Mouse (Mus musculus) lung, embryonic 15.5 days (tissue): ENCODE measurements around the gene C1ql1. TPM values are rescaled to one million over a fixed set of nuclear protein-coding genes. Genes with fewer than 3 reads are reported as not detected.
"Not testable (repeated sequence)": the region's sequence is repeated elsewhere in the genome, so short reads cannot be mapped to it uniquely, and the experiment has no call there.

ENCODE experiments used
- ATAC-seq: fragments of 200-750 bp; cut with Nextera tagmentation; 2 replicates; pipeline ENCODE4 v1.8.0; 2017; ENCODE audit warnings: moderate number of reproducible peaks, borderline replicate concordance; ENCODE audit not compliant: low FRiP score, low TSS enrichment; ENCODE audit errors: extremely low read depth
- H3K27ac ChIP-seq: fragments of 300-500 bp; sonication (generic); 2 replicates; pipeline ENCODE4 v1.5.1; 2015; ENCODE audit warnings: moderate library complexity, mild to moderate bottlenecking, inconsistent platforms
- H3K27me3 ChIP-seq: fragments of 300-500 bp; sonication (generic); 2 replicates; pipeline ENCODE4 v1.6.1; 2015; ENCODE audit warnings: inconsistent platforms
- H3K36me3 ChIP-seq: fragments of 300-500 bp; sonication (generic); 2 replicates; pipeline ENCODE4 v1.6.1; 2015; ENCODE audit warnings: inconsistent platforms
- H3K4me1 ChIP-seq: fragments of 300-500 bp; sonication (generic); 2 replicates; pipeline ENCODE4 v1.6.1; 2015; ENCODE audit warnings: inconsistent platforms
- H3K4me2 ChIP-seq: fragments of 300-500 bp; sonication (generic); 2 replicates; pipeline ENCODE4 v1.6.1; 2015; ENCODE audit warnings: inconsistent platforms, mild to moderate bottlenecking, moderate library complexity
- H3K4me3 ChIP-seq: fragments of 300-500 bp; sonication (generic); 2 replicates; pipeline ENCODE4 v1.5.1; 2015; ENCODE audit warnings: mild to moderate bottlenecking, inconsistent platforms
- H3K9ac ChIP-seq: fragments of 300-500 bp; sonication (generic); 2 replicates; pipeline ENCODE4 v1.6.1; 2015; ENCODE audit warnings: inconsistent platforms
- H3K9me3 ChIP-seq: fragments of 300-500 bp; sonication (generic); 2 replicates; pipeline ENCODE4 v1.6.1; 2016; ENCODE audit warnings: inconsistent platforms
- whole genome bisulfite sequencing: fragments of 180-500 bp; shearing (Covaris S2); methylation state at CpG from one replicate; pipeline ENCODE4 v1.1.7; 2015; 5-methylcytosine and 5-hydroxymethylcytosine counted together
- polyA plus RNA-seq: library from polyadenylated mRNA; unstranded; fragments of >200 nt; fragmentation: Nextera tagmentation; extraction: Ambion mirVana; gene quantifications from 2 replicates; pipeline ENCODE4 v1.2.1, GENCODE M21; 2015

Gene C1ql1
- polyA plus RNA-seq, 1 experiment from 2014 or later, result 1.4 TPM

GRCm38 (mm10) chr11:102978052-102978666 is 31.7 kb upstream of the C1ql1 start:
- Histone ChIP-seq H3K9me3 (no peaks in the 10 kb centered on the region), H3K36me3 (no peaks in the 10 kb centered on the region), H3K27me3 (no peaks in the 10 kb centered on the region; the same call in 1 of the 2 replicates), H3K27ac (no peak overlapping the region), H3K4me1 (peaks cover 7% of the 10 kb centered on the region; the same call in 1 of the 2 replicates), H3K9ac (no peak overlapping the region), H3K4me3 (no peak overlapping the region), H3K4me2 (no peak overlapping the region)
- ATAC-seq, result 0 out of 2 replicates have a peak, but pooled peaks have one; percentile 11
- 25% methylated on average over 6 of the region's 6 CpGs for WGBS

- 85% methylated on average over 9 of the region's 9 CpGs for WGBS
- ATAC-seq, result not testable (repeated sequence)
Measured at GRCm38 (mm10) chr11:102975966-102976365, 29.5 kb upstream of the C1ql1 start.

DNA sequence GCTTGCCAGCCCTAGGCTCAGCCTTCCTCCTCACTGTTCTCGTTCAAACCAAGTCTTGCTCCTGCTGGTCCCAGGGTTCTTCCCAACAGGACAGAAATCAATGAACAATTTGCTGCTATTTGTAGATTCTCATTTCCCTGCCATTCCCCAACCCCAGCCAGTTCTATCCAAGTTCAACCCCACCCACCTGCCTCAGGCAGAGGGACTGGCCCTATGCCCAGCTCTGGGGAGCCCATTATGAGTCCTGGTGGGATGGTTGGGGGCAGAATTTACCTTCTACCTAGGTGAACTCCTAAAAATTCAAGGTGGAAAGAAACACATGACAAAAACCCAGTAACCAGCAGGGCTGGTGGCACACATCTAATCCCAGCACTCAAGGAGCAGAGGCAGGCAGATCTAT is 25.8 kb upstream of the C1ql1 start:
- H3K27ac ChIP-seq, result no peak overlapping the region
- no peak overlapping the region for H3K9ac ChIP-seq
- no peak for ATAC-seq
- H3K27me3 ChIP-seq, result peaks cover 14% of the 10 kb centered on the region; the same call in 1 of the 2 replicates
- no peaks in the 10 kb centered on the region for H3K36me3 ChIP-seq
- 0 out of 2 replicates have a peak, but pooled peaks cover 4% of the 10 kb centered on the region for H3K4me1 ChIP-seq
- no peak overlapping the region for H3K4me2 ChIP-seq
- no peak overlapping the region for H3K4me3 ChIP-seq
- 58% methylated on average over 1 of the region's 1 CpGs for WGBS
- no peaks in the 10 kb centered on the region for H3K9me3 ChIP-seq

More at GRCm38 (mm10) chr11:102975966-102976365, 29.5 kb upstream of the C1ql1 start:
- H3K36me3 ChIP-seq, H3K27me3 ChIP-seq, H3K9ac ChIP-seq, H3K4me3 ChIP-seq, H3K4me2 ChIP-seq, H3K27ac ChIP-seq, H3K9me3 ChIP-seq: not testable (repeated sequence)
- H3K4me1 ChIP-seq, result peaks cover 11% of the 10 kb centered on the region; the same call in 1 of the 2 replicates

DNA sequence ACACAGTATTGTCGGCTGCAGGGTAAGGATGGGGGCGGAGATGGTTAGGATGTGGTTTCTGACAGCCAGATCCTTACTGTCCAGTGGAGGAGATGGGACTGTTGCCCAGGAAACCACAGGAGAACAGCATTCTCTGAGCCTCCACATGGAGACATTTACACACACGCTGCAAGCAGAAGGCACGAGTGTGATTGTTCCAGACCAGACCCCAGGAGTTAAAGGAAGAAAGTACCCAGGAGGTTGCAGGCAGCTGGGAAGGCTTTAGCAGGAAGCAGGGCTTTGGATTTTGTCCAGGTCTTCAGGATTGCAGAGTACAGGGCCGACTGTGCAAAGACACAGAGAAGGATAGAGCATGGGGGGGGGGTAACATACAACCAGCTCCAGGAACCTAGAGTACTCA is 25.1 kb upstream of the C1ql1 start:
- Histone ChIP-seq H3K4me1 (0 out of 2 replicates have a peak, but pooled peaks cover 4% of the 10 kb centered on the region), H3K9me3 (no peaks in the 10 kb centered on the region), H3K27ac (no peak overlapping the region), H3K4me2 (no peak overlapping the region), H3K4me3 (no peak overlapping the region), H3K36me3 (no peaks in the 10 kb centered on the region), H3K9ac (no peak overlapping the region), H3K27me3 (peaks cover 15% of the 10 kb centered on the region; the same call in 1 of the 2 replicates)
- no peak for ATAC-seq
- 34% methylated on average over 5 of the region's 5 CpGs for WGBS

- no peak overlapping the region for H3K9ac ChIP-seq
- no peaks in the 10 kb centered on the region for H3K9me3 ChIP-seq
- no peaks in the 10 kb centered on the region for H3K36me3 ChIP-seq
- H3K4me1 ChIP-seq, result peaks cover 24% of the 10 kb centered on the region; the same call in 1 of the 2 replicates
- ATAC-seq, result 0 out of 2 replicates have a peak, but pooled peaks have one; percentile 43
- peaks cover 29% of the 10 kb centered on the region; the same call in 1 of the 2 replicates for H3K27me3 ChIP-seq
- no peak overlapping the region for H3K4me2 ChIP-seq
- WGBS, result 62% methylated on average over 16 of the region's 16 CpGs
- H3K4me3 ChIP-seq, result no peak overlapping the region
- H3K27ac ChIP-seq, result no peak overlapping the region
Measured at GRCm38 (mm10) chr11:102964547-102965091, 18.1 kb upstream of the C1ql1 start.

DNA sequence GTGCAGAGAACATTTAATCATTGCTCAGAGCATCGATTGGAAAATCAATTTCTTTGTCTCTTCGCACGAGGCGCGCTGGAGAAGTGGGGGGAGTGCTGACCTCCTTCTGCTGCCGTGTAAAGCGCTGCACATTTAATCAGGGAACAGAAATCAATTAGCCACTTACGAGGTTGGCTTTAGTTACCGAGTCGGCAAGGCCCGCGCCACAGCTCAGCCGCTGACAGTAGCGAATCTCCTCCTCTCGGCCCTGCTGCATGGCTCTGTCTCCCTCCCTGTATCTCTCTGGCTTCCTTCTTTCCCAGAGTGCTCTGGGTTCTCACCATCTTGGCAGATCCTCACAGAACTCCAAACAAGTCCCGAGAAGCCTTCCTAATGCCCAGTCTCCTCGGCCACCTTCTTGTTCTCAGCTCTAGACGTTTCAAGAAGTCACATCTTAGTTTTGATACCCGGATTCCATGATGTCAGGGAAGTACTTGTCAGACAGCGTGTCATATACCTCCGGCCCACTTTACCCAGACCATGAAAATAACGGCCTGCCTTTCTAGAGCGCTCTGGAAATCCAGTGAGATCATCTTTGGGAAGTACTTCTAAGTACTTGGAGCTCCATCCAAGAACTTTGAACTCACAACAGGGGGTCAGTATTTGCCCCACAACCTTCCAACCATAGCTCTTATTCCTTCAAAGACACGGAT is 17.5 kb upstream of the C1ql1 start:
- Histone ChIP-seq H3K4me2 (peak overlapping the region; percentile 32; the same call in 1 of the 2 replicates), H3K27me3 (peaks cover 29% of the 10 kb centered on the region; the same call in 1 of the 2 replicates), H3K9ac (no peak overlapping the region), H3K27ac (no peak overlapping the region), H3K9me3 (no peaks in the 10 kb centered on the region), H3K36me3 (no peaks in the 10 kb centered on the region), H3K4me1 (peaks cover 24% of the 10 kb centered on the region; the same call in 1 of the 2 replicates), H3K4me3 (no peak overlapping the region)
- WGBS, result 26% methylated on average over 24 of the region's 24 CpGs
- no peak for ATAC-seq

DNA sequence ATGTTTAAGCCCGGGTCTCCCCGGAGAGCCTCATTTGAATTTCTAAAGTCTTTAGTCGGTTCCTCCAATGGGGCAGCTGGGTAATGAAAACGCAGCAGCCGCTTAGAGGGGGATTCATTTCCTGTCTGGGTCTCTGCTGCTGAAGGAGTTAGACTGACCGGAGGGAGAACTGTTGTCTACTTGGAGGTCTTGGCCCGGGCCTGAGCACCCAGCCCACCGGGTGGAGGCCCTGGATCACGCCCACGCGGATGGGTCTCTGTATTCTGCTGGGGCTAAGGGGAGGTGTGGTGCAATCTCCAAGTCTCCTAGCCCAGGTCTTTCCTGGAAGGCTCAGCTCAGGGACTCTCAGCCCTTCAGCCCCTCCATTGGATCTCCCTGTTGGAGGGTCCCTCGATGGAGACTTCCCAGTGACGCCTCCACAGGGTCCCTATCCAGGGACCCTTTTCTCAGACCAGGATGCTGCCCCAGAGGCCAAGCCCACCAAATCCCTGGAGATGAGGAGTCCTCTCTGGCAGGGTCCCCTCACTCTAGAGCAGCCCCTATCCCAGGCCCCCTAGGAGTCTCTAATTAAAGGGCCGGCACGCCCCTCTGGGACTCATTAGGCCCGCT is 16.9 kb upstream of the C1ql1 start:
- Histone ChIP-seq H3K27ac (no peak overlapping the region), H3K27me3 (peaks cover 28% of the 10 kb centered on the region; the same call in 1 of the 2 replicates), H3K9ac (no peak overlapping the region), H3K4me3 (no peak overlapping the region), H3K4me1 (peaks cover 24% of the 10 kb centered on the region; the same call in 1 of the 2 replicates), H3K4me2 (peak overlapping the region; percentile 32; the same call in 1 of the 2 replicates), H3K36me3 (no peaks in the 10 kb centered on the region), H3K9me3 (no peaks in the 10 kb centered on the region)
- ATAC-seq, result no peak; the same call in 1 of the 2 replicates
- 18% methylated on average over 16 of the region's 16 CpGs for WGBS

DNA sequence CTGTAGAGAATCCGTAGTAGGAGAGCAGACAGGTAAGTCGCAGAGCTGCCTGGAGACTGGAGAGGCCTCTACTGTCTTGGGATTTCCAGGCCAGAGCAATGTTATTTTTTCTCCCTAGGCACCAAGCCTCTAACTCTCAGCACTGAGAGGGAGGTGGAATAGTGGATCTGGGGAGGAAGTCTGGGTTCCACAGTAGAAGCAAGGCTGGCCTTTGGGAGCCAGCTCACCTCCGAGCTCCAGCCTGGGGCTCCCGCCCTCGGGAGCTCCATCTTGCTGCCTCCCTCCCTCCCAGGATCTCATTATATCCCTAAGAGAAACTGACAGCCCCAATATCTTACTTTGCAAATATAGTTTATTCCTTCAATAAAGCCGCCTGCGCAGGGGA is 16.4 kb upstream of the C1ql1 start:
- Histone ChIP-seq H3K27me3 (peaks cover 23% of the 10 kb centered on the region; the same call in 1 of the 2 replicates), H3K27ac (no peak overlapping the region), H3K4me1 (peaks cover 25% of the 10 kb centered on the region), H3K4me2 (no peak overlapping the region; the same call in 1 of the 2 replicates), H3K9me3 (no peaks in the 10 kb centered on the region), H3K4me3 (no peak overlapping the region), H3K9ac (no peak overlapping the region), H3K36me3 (no peaks in the 10 kb centered on the region)
- WGBS, result 50% methylated on average over 7 of the region's 7 CpGs
- no peak for ATAC-seq

- WGBS, result 83% methylated on average over 4 of the region's 4 CpGs
- Histone ChIP-seq H3K27ac (no peak overlapping the region), H3K36me3 (no peaks in the 10 kb centered on the region), H3K9me3 (no peaks in the 10 kb centered on the region), H3K4me1 (peaks cover 42% of the 10 kb centered on the region), H3K27me3 (peaks cover 16% of the 10 kb centered on the region; the same call in 1 of the 2 replicates), H3K4me3 (no peak overlapping the region), H3K9ac (no peak overlapping the region), H3K4me2 (no peak overlapping the region)
- no peak for ATAC-seq
Measured at GRCm38 (mm10) chr11:102961082-102961481, 14.6 kb upstream of the C1ql1 start.

GRCm38 (mm10) chr11:102958870-102959269 is 12.4 kb upstream of the C1ql1 start:
- Histone ChIP-seq H3K9me3 (no peaks in the 10 kb centered on the region), H3K27ac (no peak overlapping the region), H3K36me3 (no peaks in the 10 kb centered on the region), H3K4me3 (no peak overlapping the region), H3K27me3 (peaks cover 6% of the 10 kb centered on the region; the same call in 1 of the 2 replicates), H3K4me2 (no peak overlapping the region), H3K9ac (no peak overlapping the region), H3K4me1 (peaks cover 29% of the 10 kb centered on the region)
- whole genome bisulfite sequencing, result 75% methylated on average over 1 of the region's 1 CpGs
- ATAC-seq, result no peak

GRCm38 (mm10) chr11:102958431-102958830 is 11.9 kb upstream of the C1ql1 start:
- Histone ChIP-seq H3K27me3 (peaks cover 6% of the 10 kb centered on the region; the same call in 1 of the 2 replicates), H3K4me3 (no peak overlapping the region), H3K4me2 (no peak overlapping the region), H3K4me1 (peaks cover 25% of the 10 kb centered on the region), H3K9me3 (no peaks in the 10 kb centered on the region), H3K36me3 (no peaks in the 10 kb centered on the region), H3K27ac (no peak overlapping the region), H3K9ac (no peak overlapping the region)
- no peak for ATAC-seq
- WGBS, result 87% methylated on average over 6 of the region's 6 CpGs
